Mouse (Mus musculus) liver, embryonic 16.5 days (tissue): ENCODE results near the gene Zdhhc22. TPM values are rescaled to one million over a fixed set of nuclear protein-coding genes. Genes with fewer than 3 reads are reported as not detected.
A peak's percentile ranks its signal among the peaks of the same experiment; 100 is the strongest.

Source experiments
- ATAC-seq: fragments of 200-750 bp; cut with Nextera tagmentation; 2 replicates; pipeline ENCODE4 v1.8.0; 2017; ENCODE audit warnings: low read depth, mild to moderate bottlenecking, moderate number of reproducible peaks, moderate library complexity
- H3K27ac ChIP-seq: fragments of 300-500 bp; sonication (generic); 2 replicates; pipeline ENCODE4 v1.5.1; 2014; ENCODE audit warnings: mild to moderate bottlenecking, low read length
- H3K27me3 ChIP-seq: fragments of 300-500 bp; sonication (generic); 2 replicates; pipeline ENCODE4 v1.6.1; 2014; ENCODE audit warnings: low read depth, low read length, mixed read lengths; ENCODE audit not compliant: control insufficient read depth, insufficient read depth
- H3K36me3 ChIP-seq: fragments of 300-500 bp; sonication (generic); 2 replicates; pipeline ENCODE4 v1.6.1; 2014; ENCODE audit warnings: mild to moderate bottlenecking; ENCODE audit not compliant: control insufficient read depth, insufficient read depth
- H3K4me1 ChIP-seq: fragments of 300-500 bp; sonication (generic); 2 replicates; pipeline ENCODE4 v1.6.1; 2014; ENCODE audit warnings: low read depth, low read length, mixed read lengths; ENCODE audit not compliant: control insufficient read depth
- H3K4me2 ChIP-seq: fragments of 300-500 bp; sonication (generic); 2 replicates; pipeline ENCODE4 v1.6.1; 2014; ENCODE audit warnings: low read depth, low read length, mixed read lengths
- H3K4me3 ChIP-seq: fragments of 300-500 bp; sonication (generic); 2 replicates; pipeline ENCODE4 v1.5.1; 2014; ENCODE audit warnings: low read depth, mild to moderate bottlenecking, low read length
- H3K9ac ChIP-seq: fragments of 300-500 bp; sonication (generic); 2 replicates; pipeline ENCODE4 v1.6.1; 2014; ENCODE audit warnings: low read depth, low read length
- H3K9me3 ChIP-seq: fragments of 300-500 bp; sonication (generic); replicated peaks from 2 replicates; pipeline ENCODE4 v1.6.1; 2016; ENCODE audit warnings: low read length; ENCODE audit not compliant: control insufficient read depth
- WGBS: fragments of 180-500 bp; shearing (Covaris S2); extraction: QIAGEN DNeasy Blood & Tissue Kit; methylation state at CpG from one replicate; pipeline ENCODE4 v1.1.7; 2014; ENCODE audit not compliant: insufficient replicate concordance; 5-methylcytosine and 5-hydroxymethylcytosine counted together
- polyA plus RNA-seq: library from polyadenylated mRNA; unstranded; fragments of >200 nt; fragmentation: Nextera tagmentation; extraction: Ambion mirVana; gene quantifications from 2 replicates; pipeline ENCODE4 v1.2.1, GENCODE M21; 2015

Zdhhc22 gene
- polyA plus RNA-seq, 1 experiment from 2014 or later = not detected

DNA sequence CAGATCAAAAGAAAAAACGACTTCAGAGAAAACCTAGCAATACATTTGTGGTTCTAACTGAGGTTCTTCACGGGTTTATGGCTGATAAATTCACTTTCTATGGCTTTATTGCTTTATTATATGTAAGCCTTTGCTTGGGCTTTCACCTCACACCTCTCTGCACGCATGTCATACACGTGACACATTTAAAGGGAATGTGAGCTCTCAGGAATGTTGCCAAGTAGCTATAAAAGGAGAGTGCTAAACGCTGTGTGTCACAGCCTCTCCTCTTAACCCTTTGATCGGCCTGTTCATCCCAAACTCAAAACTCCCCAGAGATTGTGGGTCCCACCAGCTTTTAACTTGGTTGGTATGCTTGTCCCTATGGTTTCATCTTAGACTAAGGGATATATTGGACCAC is 41.6 kb downstream of the Zdhhc22 start:
- Histone ChIP-seq H3K9me3 (no peaks in the 10 kb centered on the region), H3K27ac (no peak overlapping the region), H3K4me1 (peaks cover 23% of the 10 kb centered on the region), H3K4me2 (peak overlapping the region; percentile 86), H3K9ac (no peak overlapping the region), H3K27me3 (no peaks in the 10 kb centered on the region), H3K36me3 (0 out of 2 replicates have a peak, but pooled peaks cover 2% of the 10 kb centered on the region), H3K4me3 (no peak overlapping the region)
- WGBS = 56% methylated on average over 6 of the region's 6 CpGs
- ATAC-seq = no peak

DNA sequence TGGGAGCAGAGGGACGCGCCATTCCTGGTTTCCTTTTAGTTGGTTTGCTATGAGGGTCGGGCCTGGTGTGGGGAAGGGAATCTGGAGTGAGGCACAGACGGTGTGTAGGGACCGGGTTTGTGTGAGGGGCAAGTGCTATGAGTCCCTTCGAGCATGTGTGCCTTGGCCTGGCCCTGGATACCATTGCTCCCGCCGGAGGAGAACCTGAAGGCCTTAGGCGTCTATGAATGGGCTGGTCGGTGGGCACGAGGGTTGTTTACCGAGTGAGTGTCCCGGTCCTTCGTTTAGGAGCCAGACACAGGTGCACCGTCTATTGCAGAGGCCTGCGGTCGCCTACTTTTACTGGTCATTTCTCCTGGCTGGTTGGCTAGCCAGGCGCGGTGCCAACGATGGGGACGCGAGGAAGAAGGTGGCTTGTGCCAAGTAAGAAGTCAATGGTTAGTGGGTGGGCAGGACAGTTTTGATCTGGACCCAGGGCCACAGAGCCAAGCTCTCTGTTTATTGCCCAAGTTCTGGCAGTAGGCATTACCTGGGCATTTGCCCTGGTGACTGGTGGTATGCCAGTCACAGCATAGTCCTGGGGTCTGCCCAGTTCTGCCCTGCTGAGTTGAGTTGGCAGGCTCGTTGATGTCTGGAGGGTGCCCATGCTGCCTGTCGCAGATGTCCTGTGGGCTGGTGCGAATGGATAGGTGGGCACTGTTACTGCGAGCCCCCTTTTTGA is 42.4 kb downstream of the Zdhhc22 start:
- peak overlapping the region; percentile 85 for H3K9ac ChIP-seq
- H3K4me3 ChIP-seq = peak overlapping the region; percentile 86
- 0 out of 2 replicates have a peak, but pooled peaks cover 2% of the 10 kb centered on the region for H3K36me3 ChIP-seq
- H3K27ac ChIP-seq = peak overlapping the region; percentile 98
- peak overlapping the region; percentile 86 for H3K4me2 ChIP-seq
- H3K4me1 ChIP-seq = peaks cover 23% of the 10 kb centered on the region
- ATAC-seq = no peak
- no peaks in the 10 kb centered on the region for H3K9me3 ChIP-seq
- H3K27me3 ChIP-seq = no peaks in the 10 kb centered on the region
- WGBS = 15% methylated on average over 26 of the region's 26 CpGs

DNA sequence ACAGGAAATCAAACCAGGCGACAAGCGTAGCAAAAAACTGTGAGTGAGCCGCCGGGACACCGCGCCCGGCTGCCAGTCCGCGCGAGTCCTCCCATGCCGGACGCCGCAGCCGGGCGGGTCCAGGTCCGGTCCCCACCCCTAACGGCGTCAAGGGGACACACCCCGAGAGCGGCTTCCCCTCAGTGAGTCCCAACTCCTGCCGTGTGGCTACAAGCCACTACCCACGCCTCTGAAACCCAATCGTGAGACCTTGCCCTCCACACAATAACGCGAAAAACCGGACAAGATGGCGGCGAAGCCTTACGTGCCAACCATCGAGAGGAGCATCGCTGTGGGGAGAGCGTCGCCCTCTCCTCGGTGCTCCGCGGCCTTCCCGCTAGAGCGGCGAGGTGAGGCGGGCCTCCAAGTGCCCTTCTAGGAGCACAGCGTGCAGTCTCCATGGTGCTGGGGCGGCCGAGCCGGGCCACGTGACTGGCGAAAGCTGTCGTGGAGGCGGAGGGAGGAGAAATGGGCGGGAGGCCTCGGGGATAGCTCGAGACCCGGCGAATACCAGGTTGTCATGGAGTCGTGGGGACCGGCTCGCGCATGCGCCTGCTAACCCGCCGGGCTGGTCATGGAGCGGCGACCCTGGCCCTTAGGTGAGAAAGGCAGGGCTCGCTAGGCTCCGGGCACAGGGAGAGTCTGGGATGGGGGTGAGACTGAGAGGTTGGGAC is 43.2 kb downstream of the Zdhhc22 start, which contains the start of gene Cipc:
Gene Cipc, plus strand, starts transcription at position 182 of the 713 bp plus-strand sequence.
- Histone ChIP-seq H3K4me2 (peak within 1 kb of the TSS; percentile 86), H3K9me3 (no peaks in the 10 kb centered on the region), H3K36me3 (no peaks in the 10 kb centered on the region), H3K27me3 (peaks cover 4% of the 10 kb centered on the region), H3K4me1 (peaks cover 23% of the 10 kb centered on the region), H3K9ac (peak within 1 kb of the TSS; percentile 85), H3K4me3 (peak within 1 kb of the TSS; percentile 86), H3K27ac (peak within 1 kb of the TSS; percentile 98)
- WGBS = under 1% methylated on average over 64 of the region's 64 CpGs
- ATAC-seq = peak; percentile 97

DNA sequence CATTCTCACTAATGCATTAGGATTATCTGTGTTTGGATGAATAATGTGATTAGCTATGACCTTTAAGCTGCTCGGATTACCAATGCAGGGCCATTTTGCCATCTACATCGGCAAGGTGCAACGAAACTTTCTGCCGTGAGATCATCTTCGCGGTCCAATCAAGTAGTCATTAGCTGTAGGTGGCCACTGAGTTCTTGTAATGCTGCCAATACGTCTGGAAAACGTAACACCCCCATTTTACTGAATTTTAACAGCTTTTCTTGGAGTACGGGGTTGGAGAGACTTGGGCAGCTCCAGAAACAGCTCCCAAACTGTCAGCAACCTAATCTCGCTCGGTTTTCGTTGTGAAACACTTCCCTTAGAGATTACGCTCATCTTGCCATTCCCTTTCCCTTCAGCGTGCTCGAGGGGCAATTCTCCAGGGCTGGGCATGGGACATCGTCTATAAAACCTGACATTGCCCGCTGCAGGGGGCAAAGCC is 43.9 kb downstream of the Zdhhc22 start:
- no peak for ATAC-seq
- no peaks in the 10 kb centered on the region for H3K9me3 ChIP-seq
- H3K9ac ChIP-seq = peak overlapping the region; percentile 82
- peak overlapping the region; percentile 86 for H3K4me2 ChIP-seq
- peak overlapping the region; percentile 86 for H3K4me3 ChIP-seq
- no peaks in the 10 kb centered on the region for H3K36me3 ChIP-seq
- H3K4me1 ChIP-seq = peaks cover 23% of the 10 kb centered on the region
- peaks cover 5% of the 10 kb centered on the region for H3K27me3 ChIP-seq
- WGBS = under 1% methylated on average over 17 of the region's 17 CpGs
- H3K27ac ChIP-seq = peak overlapping the region; percentile 98

DNA sequence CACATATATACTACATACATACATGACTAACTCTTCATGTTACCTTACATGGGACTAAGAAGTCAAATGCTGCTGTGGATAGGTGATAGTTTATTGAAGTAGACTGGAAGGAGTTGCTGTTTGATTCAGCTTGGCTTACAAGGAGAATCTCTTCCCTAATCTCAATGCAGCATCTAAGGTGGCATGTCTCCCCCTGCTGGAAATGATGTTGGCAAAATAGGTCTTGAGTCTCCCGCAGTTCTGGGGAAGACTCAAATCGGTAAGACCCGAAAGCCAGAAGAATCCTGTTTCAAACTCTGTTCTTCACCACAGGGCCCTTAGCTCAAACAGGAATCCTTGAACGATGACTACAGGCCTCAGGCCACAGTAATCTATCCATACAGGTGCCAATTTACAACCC is 45.1 kb downstream of the Zdhhc22 start:
- Histone ChIP-seq H3K36me3 (no peaks in the 10 kb centered on the region), H3K27me3 (peaks cover 5% of the 10 kb centered on the region), H3K4me3 (no peak overlapping the region), H3K4me2 (no peak overlapping the region), H3K9ac (no peak overlapping the region), H3K27ac (no peak overlapping the region), H3K4me1 (peaks cover 20% of the 10 kb centered on the region), H3K9me3 (no peaks in the 10 kb centered on the region)
- ATAC-seq = no peak
- 9% methylated on average over 4 of the region's 4 CpGs for WGBS

DNA sequence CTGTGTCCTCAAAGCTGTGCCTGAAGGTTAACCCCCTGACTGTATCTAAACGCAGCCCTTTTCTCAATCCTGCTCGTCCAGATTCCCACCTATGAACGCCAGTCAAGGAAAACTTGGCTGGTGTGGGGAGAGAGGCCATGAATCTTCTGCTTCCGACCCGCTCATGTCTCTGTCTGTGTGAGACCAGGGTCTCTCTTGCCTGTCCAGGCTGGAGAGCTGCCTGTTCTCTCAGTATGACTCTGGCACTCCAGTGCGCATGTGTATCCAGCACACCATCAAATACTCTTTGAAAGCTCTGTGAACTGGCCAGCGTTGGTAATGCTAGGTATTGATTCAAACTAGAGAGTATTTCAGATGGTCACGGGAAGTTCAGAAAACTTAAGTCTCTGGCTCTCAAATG is 46.8 kb downstream of the Zdhhc22 start:
- 68% methylated on average over 8 of the region's 8 CpGs for WGBS
- H3K4me2 ChIP-seq = no peak overlapping the region
- no peak overlapping the region for H3K27ac ChIP-seq
- no peak overlapping the region for H3K9ac ChIP-seq
- H3K9me3 ChIP-seq = no peaks in the 10 kb centered on the region
- peaks cover 12% of the 10 kb centered on the region for H3K4me1 ChIP-seq
- H3K27me3 ChIP-seq = peaks cover 5% of the 10 kb centered on the region
- no peaks in the 10 kb centered on the region for H3K36me3 ChIP-seq
- ATAC-seq = no peak
- no peak overlapping the region for H3K4me3 ChIP-seq

DNA sequence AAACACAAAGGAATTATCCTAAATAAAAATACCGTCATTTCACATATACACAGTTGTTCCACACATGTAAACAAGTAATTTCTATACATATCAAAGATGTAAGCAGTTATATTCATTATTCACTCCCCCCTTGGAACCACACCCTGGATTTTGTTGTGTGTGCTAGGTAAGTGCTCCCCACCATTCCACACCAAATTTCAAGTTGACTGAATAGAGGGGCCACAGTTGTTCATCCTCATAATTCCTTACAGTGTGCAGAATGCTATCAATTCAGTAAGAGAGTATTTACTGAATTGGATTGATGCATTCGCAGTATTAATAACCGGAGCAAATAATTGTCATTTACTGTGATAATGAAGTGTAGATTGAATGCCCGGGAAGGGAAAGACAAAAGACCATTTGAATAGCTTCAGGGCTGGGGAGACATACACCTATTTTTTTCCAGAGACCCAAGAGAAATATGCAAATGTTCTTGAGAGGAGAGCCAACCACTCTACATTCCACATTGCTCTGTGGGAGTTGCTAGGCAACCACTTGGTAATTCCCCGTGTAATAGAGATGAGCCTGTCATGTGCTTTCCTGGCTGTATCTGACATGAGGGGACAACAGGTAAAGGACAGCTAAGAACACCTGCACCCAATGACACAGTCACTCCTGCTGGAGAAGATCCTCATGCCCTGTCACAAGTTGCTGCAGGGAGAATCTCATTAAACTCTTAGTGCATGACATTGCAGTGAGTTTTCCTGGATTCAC is 48.3 kb downstream of the Zdhhc22 start:
- no peak overlapping the region for H3K4me3 ChIP-seq
- no peak for ATAC-seq

DNA sequence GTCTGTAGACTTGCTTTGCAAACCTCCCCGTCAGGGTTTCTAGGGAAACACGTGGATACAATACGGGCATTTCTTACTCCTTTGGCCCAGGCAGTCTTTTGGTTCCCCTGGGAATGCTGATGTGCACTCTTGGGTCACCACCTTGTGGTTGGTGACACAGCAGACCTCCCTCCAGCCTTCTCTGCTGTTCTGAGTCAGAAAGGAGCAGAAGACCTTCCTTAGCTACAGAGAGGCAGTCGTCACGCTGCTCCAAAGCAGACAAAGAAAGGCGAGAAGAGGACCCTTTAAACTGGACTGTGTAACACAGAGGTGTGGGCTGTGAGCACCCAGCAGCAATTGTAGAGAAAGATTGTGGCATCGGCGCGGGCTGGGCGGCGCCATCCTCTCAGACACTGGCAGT is 49.1 kb downstream of the Zdhhc22 start:
- peaks cover 4% of the 10 kb centered on the region for H3K4me1 ChIP-seq
- no peaks in the 10 kb centered on the region for H3K9me3 ChIP-seq
- 49% methylated on average over 11 of the region's 11 CpGs for WGBS
- H3K27ac ChIP-seq = no peak overlapping the region
- no peaks in the 10 kb centered on the region for H3K36me3 ChIP-seq
- no peak overlapping the region for H3K4me2 ChIP-seq
- ATAC-seq = no peak
- H3K4me3 ChIP-seq = no peak overlapping the region
- peaks cover 5% of the 10 kb centered on the region for H3K27me3 ChIP-seq
- no peak overlapping the region for H3K9ac ChIP-seq

More for the DNA sequence above, 48.3 kb downstream of the Zdhhc22 start:
- Histone ChIP-seq H3K36me3 (no peaks in the 10 kb centered on the region), H3K4me1 (peaks cover 6% of the 10 kb centered on the region), H3K9ac (no peak overlapping the region), H3K27ac (no peak overlapping the region), H3K27me3 (peaks cover 5% of the 10 kb centered on the region), H3K9me3 (no peaks in the 10 kb centered on the region), H3K4me2 (no peak overlapping the region)
- WGBS = 54% methylated on average over 5 of the region's 5 CpGs
